Comparison of ENCODE assay signal across 8 mouse cellular contexts in genomic region chr11:35122091-35122811, GRCm38 (mm10). TPM values are rescaled to one million over a fixed set of nuclear protein-coding genes. Genes with fewer than 3 reads are reported as not detected.
DNase-seq lines count a peak whose midpoint lies in the region; ATAC-seq and TF ChIP-seq lines count a peak whose summit lies in the region.
"Had no signal": no experiment of that assay in that cellular context is flagged by ENCODE, and none has a peak within 500 bp of the region (broad histone marks: within the 10 kb centered on the region; RNA-seq: fewer than 3 reads in every experiment).

No protein-coding gene starts in this region.

- H3K9me3 ChIP-seq in E14TG2a.4 (ENCODE audit: low read length), result no peaks in the 10 kb centered on the region
- no peaks in the 10 kb centered on the region for H3K9me3 ChIP-seq in forebrain, embryonic 13.5 days (replicated peaks)
- H3K9me3 ChIP-seq in midbrain, embryonic 15.5 days, result no peaks in the 10 kb centered on the region

- peak overlapping the region; percentile 71; the same call in 1 of the 2 replicates for H3K9ac ChIP-seq in forebrain, embryonic 13.5 days
- H3K9ac ChIP-seq in midbrain, embryonic 15.5 days, result no peak overlapping the region

- 2% methylated on average over 23 of the region's 23 CpGs for WGBS in forebrain, embryonic 13.5 days
- WGBS in midbrain, embryonic 15.5 days, result 3% methylated on average over 23 of the region's 23 CpGs

- H3K27me3 ChIP-seq in E14TG2a.4 (ENCODE audit: insufficient read depth, low read length), result peaks cover 49% of the 10 kb centered on the region
- H3K27me3 ChIP-seq in forebrain, embryonic 13.5 days, result peaks cover 69% of the 10 kb centered on the region
- H3K27me3 ChIP-seq in midbrain, embryonic 15.5 days (replicated peaks), result peaks cover 58% of the 10 kb centered on the region

- peak; percentile 90 for DNase-seq in NIH3T3 (ENCODE audit: low read depth)
- peak; percentile 27 for DNase-seq in kidney, postnatal 10 days
- DNase-seq in c-Kit-positive CD71-positive TER-119-positive erythroid progenitor cells, embryonic 14.5 days (ENCODE audit: low spot score), result no peak
- DNase-seq in layer of hippocampus, postnatal 36 days, result no peak

- no peak for TF ChIP-seq CTCF in E14TG2a.4 (conservative IDR thresholded peaks at IDR 0.05; ENCODE audit: low read length)

- H3K4me2 ChIP-seq in forebrain, embryonic 13.5 days, result peak overlapping the region; percentile 99
- H3K4me2 ChIP-seq in midbrain, embryonic 15.5 days, result peak overlapping the region; percentile 86

- H3K4me3 ChIP-seq in E14TG2a.4 (replicated peaks; ENCODE audit: low read length), result peak overlapping the region; percentile 84
- peak overlapping the region; percentile 62 for H3K4me3 ChIP-seq in forebrain, embryonic 13.5 days
- peak overlapping the region; percentile 53 for H3K4me3 ChIP-seq in midbrain, embryonic 15.5 days

- peaks cover 34% of the 10 kb centered on the region for H3K4me1 ChIP-seq in E14TG2a.4 (replicated peaks; ENCODE audit: low read depth, low read length)
- peaks cover 22% of the 10 kb centered on the region for H3K4me1 ChIP-seq in forebrain, embryonic 13.5 days
- peaks cover 21% of the 10 kb centered on the region for H3K4me1 ChIP-seq in midbrain, embryonic 15.5 days

- no peak overlapping the region for H3K27ac ChIP-seq in forebrain, embryonic 13.5 days
- no peak overlapping the region for H3K27ac ChIP-seq in midbrain, embryonic 15.5 days

- no peaks in the 10 kb centered on the region for H3K36me3 ChIP-seq in E14TG2a.4 (ENCODE audit: insufficient read depth, low read length)
- no peaks in the 10 kb centered on the region for H3K36me3 ChIP-seq in forebrain, embryonic 13.5 days (ENCODE audit: poor library complexity, severe bottlenecking)
- no peaks in the 10 kb centered on the region for H3K36me3 ChIP-seq in midbrain, embryonic 15.5 days (replicated peaks)

- no peak for ATAC-seq in forebrain, embryonic 13.5 days
- ATAC-seq in midbrain, embryonic 15.5 days (replicated peaks), result no peak

RNA-seq across cellular contexts. Expression of gene Slit3, which starts 1.2 kb away (rescaled TPM):
- polyA plus RNA-seq in forebrain, embryonic 13.5 days (2015; fragmentation: Nextera tagmentation; extraction: Ambion mirVana), result 2.6 and 3.5 TPM in 2 replicates
- polyA plus RNA-seq in midbrain, embryonic 15.5 days (2015; fragmentation: Nextera tagmentation; extraction: Ambion mirVana), result 5.6 and 5.9 TPM in 2 replicates
- 100 to 1,000 TPM in 1 of 2 experiments, 10 to 100 TPM in 1; 91.0 to 112 TPM for total RNA-seq in layer of hippocampus, postnatal 36 days (2021)
- total RNA-seq: neutrophil, adult 5-6 weeks had no signal

Comparison
In these comparisons a context has a peak if more than half of its experiments do, and no peak if none do; other contexts are left out.
1. DNase-seq: peak in NIH3T3 (single experiment) and kidney, postnatal 10 days (single experiment); none in c-Kit-positive CD71-positive TER-119-positive erythroid progenitor cells, embryonic 14.5 days (single experiment) and layer of hippocampus, postnatal 36 days (0 of 2).
2. Peak in every context shown above with its lines, with median percentiles within 50 percentile points of each other: H3K4me3 ChIP-seq.